Mouse (Mus musculus): ENCODE measurements around the gene Ints14. TPM values are rescaled to one million over a fixed set of nuclear protein-coding genes. Genes with fewer than 3 reads are reported as not detected.

The Ints14 gene
- polyA plus RNA-seq, 2 experiments: 14.8 to 23.3 TPM

DNA sequence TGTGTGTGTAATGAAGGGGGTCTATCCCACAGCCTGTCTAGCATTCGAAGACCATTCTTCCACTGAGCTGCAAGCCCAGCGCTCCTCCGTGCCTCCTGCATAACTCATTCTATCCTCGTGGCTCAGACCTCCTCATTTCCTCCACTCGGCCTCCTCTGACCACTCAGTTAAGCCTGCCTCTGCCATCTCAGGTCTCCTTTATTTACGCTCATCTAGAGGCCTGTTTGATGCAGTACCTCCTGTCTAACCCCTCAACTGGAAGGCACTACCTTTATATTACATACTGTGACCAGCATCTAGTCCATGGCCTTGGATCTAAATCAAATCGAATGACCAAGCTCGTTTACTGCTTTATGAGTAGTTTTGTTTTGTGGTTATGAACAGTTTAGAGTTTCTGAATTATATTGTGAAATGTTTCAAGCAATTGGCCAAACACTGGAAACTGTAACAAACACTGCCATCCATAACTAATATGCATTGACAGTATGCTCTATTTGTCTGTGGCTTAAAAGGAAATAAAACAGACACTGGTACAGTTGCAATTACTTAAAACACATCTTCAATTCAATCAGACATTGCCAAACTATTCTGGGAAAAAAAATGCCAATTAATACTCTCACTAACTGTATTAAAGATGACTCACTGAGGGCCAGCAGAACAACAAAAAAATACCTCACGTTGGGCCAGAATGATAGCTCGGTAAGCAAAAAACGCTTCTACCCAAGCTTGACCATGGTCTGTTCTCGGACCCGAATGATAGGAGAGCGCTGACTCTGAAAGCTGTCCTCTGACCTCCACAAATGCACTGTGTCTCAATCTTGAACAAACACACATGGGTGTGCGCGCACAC is 56.5 kb downstream of the Ints14 start:
- H3K4me1 ChIP-seq (replicated peaks; ENCODE audit: control insufficient read depth in 2 of 2, insufficient read depth in 2 of 2, low read length in 1 of 2): peaks cover 35 to 43% of the 10 kb centered on the region in 2 experiments
- WGBS (ENCODE audit: insufficient replicate concordance): 75% methylated on average over 16 of the region's 16 CpGs
- no peaks in the 10 kb centered on the region for H3K27me3 ChIP-seq (ENCODE audit: control insufficient read depth, insufficient read depth, low read length)
- no peak for DNase-seq (ENCODE audit: low read depth in 3 of 3, low spot score in 3 of 3)
- H3K27ac ChIP-seq: no peak overlapping the region
- H3K9ac ChIP-seq (replicated peaks): no peak overlapping the region
- no peak for TF ChIP-seq EP300 (IDR thresholded peaks at IDR 0.05; ENCODE audit: low read depth)
- TF ChIP-seq CTCF (IDR thresholded peaks at IDR 0.05; ENCODE audit: low read depth): no peak
- no peak overlapping the region for H3K4me2 ChIP-seq (ENCODE audit: low read depth)
- no peak overlapping the region for H3K4me3 ChIP-seq (ENCODE audit: insufficient read depth in 1 of 2, low read depth in 2 of 2, low read length in 2 of 2)
- ATAC-seq (ENCODE audit: insufficient read depth): no peak
- H3K9me3 ChIP-seq (ENCODE audit: control insufficient read depth, low read length): no peaks in the 10 kb centered on the region
- H3K36me3 ChIP-seq (replicated peaks; ENCODE audit: control insufficient read depth, insufficient read depth, low read depth): no peaks in the 10 kb centered on the region

DNA sequence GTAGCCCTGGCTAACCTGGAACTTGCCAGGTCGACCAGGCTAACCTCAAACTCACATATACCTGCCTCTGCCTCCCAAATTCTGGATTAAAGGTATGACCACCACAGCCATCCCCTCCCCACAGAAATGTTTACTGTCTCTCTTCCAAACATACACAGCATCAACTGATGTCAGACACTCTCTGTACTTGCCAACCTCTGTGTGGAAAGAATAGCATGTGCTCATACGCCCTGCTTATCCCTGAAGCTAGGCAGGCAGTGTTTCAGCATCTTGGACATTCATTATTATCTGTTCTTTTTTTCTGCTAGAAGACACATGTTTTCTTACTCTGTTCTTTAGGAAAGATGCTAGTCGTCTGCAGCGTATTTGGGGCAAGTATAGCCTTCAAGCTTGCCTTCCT is 57.2 kb downstream of the Ints14 start:
- Histone ChIP-seq H3K4me2 (ENCODE audit: low read depth) (peak overlapping the region; percentile 97), H3K4me3 (ENCODE audit: insufficient read depth in 1 of 2, low read depth in 2 of 2, low read length in 2 of 2) (no peak overlapping the region), H3K27ac (peak overlapping the region; percentile 68), H3K9me3 (ENCODE audit: control insufficient read depth, low read length) (no peaks in the 10 kb centered on the region), H3K9ac (replicated peaks) (no peak overlapping the region; the same call in 1 of the 2 replicates), H3K36me3 (replicated peaks; ENCODE audit: control insufficient read depth, insufficient read depth, low read depth) (no peaks in the 10 kb centered on the region), H3K27me3 (ENCODE audit: control insufficient read depth, insufficient read depth, low read length) (no peaks in the 10 kb centered on the region), H3K4me1 (replicated peaks; ENCODE audit: control insufficient read depth in 2 of 2, insufficient read depth in 2 of 2, low read length in 1 of 2) (peaks cover 37 to 50% of the 10 kb centered on the region in 2 experiments)
- no peak for ATAC-seq (ENCODE audit: insufficient read depth)
- no peak for DNase-seq (ENCODE audit: low read depth in 3 of 3, low spot score in 3 of 3)
- 71% methylated on average over 4 of the region's 4 CpGs for WGBS (ENCODE audit: insufficient replicate concordance)
- no peak for TF ChIP-seq CTCF (IDR thresholded peaks at IDR 0.05; ENCODE audit: low read depth)
- TF ChIP-seq EP300 (IDR thresholded peaks at IDR 0.05; ENCODE audit: low read depth): no peak

DNA sequence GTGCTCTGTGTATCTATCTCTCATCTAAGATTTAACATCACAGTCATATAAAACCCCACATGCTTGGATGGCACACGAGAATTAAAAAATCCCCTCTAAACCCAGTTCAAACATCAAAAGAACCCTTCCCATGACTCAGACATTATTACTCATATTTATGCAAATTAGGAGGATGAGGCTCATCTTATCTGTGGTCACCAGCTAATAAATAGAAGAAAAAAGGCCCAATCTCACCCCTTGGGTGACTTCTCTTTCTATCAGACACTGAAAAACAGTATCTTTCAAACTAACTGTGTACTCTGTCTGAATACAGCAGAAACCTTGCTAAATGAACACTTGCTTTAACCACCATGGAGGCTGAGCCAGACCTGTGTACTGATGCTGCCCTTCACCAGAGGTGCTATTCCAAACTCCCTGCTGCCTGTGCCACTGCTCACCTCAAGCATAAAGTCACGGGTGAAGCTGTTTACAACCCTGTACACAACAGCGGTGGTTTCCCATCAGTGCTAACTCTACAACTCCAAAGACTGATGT is 58.0 kb downstream of the Ints14 start:
- TF ChIP-seq EP300 (IDR thresholded peaks at IDR 0.05; ENCODE audit: low read depth) (no peak), CTCF (IDR thresholded peaks at IDR 0.05; ENCODE audit: low read depth) (no peak)
- DNase-seq (ENCODE audit: low read depth in 3 of 3, low spot score in 3 of 3) (peak in 2 of 3 experiments; percentile 38 to 58), ATAC-seq (ENCODE audit: insufficient read depth) (0 out of 2 replicates have a peak, but pooled peaks have one; percentile 5)
- Histone ChIP-seq H3K36me3 (replicated peaks; ENCODE audit: control insufficient read depth, insufficient read depth, low read depth) (no peaks in the 10 kb centered on the region), H3K4me1 (replicated peaks; ENCODE audit: control insufficient read depth in 2 of 2, insufficient read depth in 2 of 2, low read length in 1 of 2) (peaks cover 37 to 53% of the 10 kb centered on the region in 2 experiments), H3K27me3 (ENCODE audit: control insufficient read depth, insufficient read depth, low read length) (no peaks in the 10 kb centered on the region), H3K9me3 (ENCODE audit: control insufficient read depth, low read length) (no peaks in the 10 kb centered on the region), H3K27ac (peak overlapping the region; percentile 68), H3K9ac (replicated peaks) (peak overlapping the region; percentile 51), H3K4me3 (ENCODE audit: insufficient read depth in 1 of 2, low read depth in 2 of 2, low read length in 2 of 2) (peak overlapping the region in 1 of 2 experiments; percentile 1; a peak in 1 of 4 replicates), H3K4me2 (ENCODE audit: low read depth) (peak overlapping the region; percentile 97)
- WGBS (ENCODE audit: insufficient replicate concordance): 42% methylated on average over 3 of the region's 3 CpGs

DNA sequence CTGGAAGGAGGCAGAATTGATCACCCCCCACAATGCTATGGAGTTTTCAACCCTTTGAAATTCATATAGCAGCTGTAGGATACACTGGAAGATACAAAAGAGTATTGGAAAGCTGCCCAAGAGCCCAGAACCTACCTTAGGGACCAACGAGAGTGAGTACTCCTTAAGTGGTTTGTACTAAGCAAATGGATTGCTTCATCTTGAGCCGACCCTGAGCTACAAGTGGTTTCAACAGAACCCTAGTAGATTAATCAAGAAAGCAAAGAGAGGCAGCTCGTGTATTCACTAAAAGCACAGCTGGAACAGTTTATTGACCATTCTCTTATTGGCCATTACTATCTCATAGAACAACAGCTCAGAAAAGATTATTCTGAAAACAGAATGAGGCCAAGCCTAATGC is 58.4 kb downstream of the Ints14 start:
- no peaks in the 10 kb centered on the region for H3K9me3 ChIP-seq (ENCODE audit: control insufficient read depth, low read length)
- ATAC-seq (ENCODE audit: insufficient read depth) (no peak), DNase-seq (ENCODE audit: low read depth in 3 of 3, low spot score in 3 of 3) (no peak)
- peaks cover 37 to 53% of the 10 kb centered on the region in 2 experiments for H3K4me1 ChIP-seq (replicated peaks; ENCODE audit: control insufficient read depth in 2 of 2, insufficient read depth in 2 of 2, low read length in 1 of 2)
- H3K9ac ChIP-seq (replicated peaks): peak overlapping the region; percentile 51
- no peaks in the 10 kb centered on the region for H3K27me3 ChIP-seq (ENCODE audit: control insufficient read depth, insufficient read depth, low read length)
- peak overlapping the region in 1 of 2 experiments; percentile 1; a peak in 2 of 4 replicates for H3K4me3 ChIP-seq (ENCODE audit: insufficient read depth in 1 of 2, low read depth in 2 of 2, low read length in 2 of 2)
- WGBS (ENCODE audit: insufficient replicate concordance): 41% methylated on average over 3 of the region's 3 CpGs
- H3K27ac ChIP-seq: peak overlapping the region; percentile 68
- H3K4me2 ChIP-seq (ENCODE audit: low read depth): peak overlapping the region; percentile 97
- no peaks in the 10 kb centered on the region for H3K36me3 ChIP-seq (replicated peaks; ENCODE audit: control insufficient read depth, insufficient read depth, low read depth)
- no peak for TF ChIP-seq EP300 (IDR thresholded peaks at IDR 0.05; ENCODE audit: low read depth)
- TF ChIP-seq CTCF (IDR thresholded peaks at IDR 0.05; ENCODE audit: low read depth): no peak

DNA sequence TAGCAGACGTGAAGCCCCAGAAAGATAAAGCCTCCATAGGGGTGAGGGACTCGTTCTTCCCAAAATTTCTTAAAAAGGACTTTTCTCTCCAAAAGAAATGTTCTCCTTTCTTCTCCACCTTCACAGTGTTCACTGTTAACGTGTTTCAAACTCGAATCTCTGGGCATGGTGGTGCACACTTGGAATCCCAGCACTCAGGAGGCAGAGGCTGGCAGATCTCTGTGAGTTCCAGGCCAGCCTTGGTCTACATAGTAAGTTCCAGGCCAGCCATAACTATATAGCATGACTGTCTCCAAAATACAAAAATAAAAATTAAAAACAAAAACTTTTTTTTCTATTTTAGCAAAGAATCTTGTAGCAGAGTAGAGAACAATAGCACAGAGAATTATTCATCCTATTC is 59.4 kb downstream of the Ints14 start:
- Histone ChIP-seq H3K4me2 (ENCODE audit: low read depth) (peak overlapping the region; percentile 97), H3K36me3 (replicated peaks; ENCODE audit: control insufficient read depth, insufficient read depth, low read depth) (no peaks in the 10 kb centered on the region), H3K9me3 (ENCODE audit: control insufficient read depth, low read length) (no peaks in the 10 kb centered on the region), H3K27ac (peak overlapping the region; percentile 68), H3K4me3 (ENCODE audit: insufficient read depth in 1 of 2, low read depth in 2 of 2, low read length in 2 of 2) (peak overlapping the region in 1 of 2 experiments; percentile 92; a peak in 2 of 4 replicates), H3K27me3 (ENCODE audit: control insufficient read depth, insufficient read depth, low read length) (no peaks in the 10 kb centered on the region), H3K9ac (replicated peaks) (peak overlapping the region; percentile 51), H3K4me1 (replicated peaks; ENCODE audit: control insufficient read depth in 2 of 2, insufficient read depth in 2 of 2, low read length in 1 of 2) (peaks cover 37 to 49% of the 10 kb centered on the region in 2 experiments)
- TF ChIP-seq EP300 (IDR thresholded peaks at IDR 0.05; ENCODE audit: low read depth) (no peak), CTCF (IDR thresholded peaks at IDR 0.05; ENCODE audit: low read depth) (no peak)
- WGBS (ENCODE audit: insufficient replicate concordance): 43% methylated on average over 4 of the region's 4 CpGs
- DNase-seq (ENCODE audit: low read depth in 3 of 3, low spot score in 3 of 3): no peak
- ATAC-seq (ENCODE audit: insufficient read depth): no peak
